Mouse (Mus musculus) liver, embryonic 14.5 days (tissue): ENCODE measurements around the gene Ublcp1. TPM values are rescaled to one million over a fixed set of nuclear protein-coding genes. Genes with fewer than 3 reads are reported as not detected.
A peak's percentile ranks its signal among the peaks of the same experiment; 100 is the strongest.

ENCODE experiments used
- ATAC-seq: fragments of 200-750 bp; cut with Nextera tagmentation; 2 replicates; pipeline ENCODE4 v1.8.0; 2017; ENCODE audit warnings: moderate number of reproducible peaks, mild to moderate bottlenecking, moderate library complexity; ENCODE audit not compliant: insufficient read depth
- DNase-seq, 3 experiments: peaks; one replicate each; pipeline ENCODE4 v3.0.0-alpha.2; 2012 to 2013; ENCODE audit warnings: low read depth in 3 of 3, low spot score in 3 of 3
- H3K27ac ChIP-seq: fragments of 300-500 bp; sonication (generic); 2 replicates; pipeline ENCODE4 v1.5.1; 2014; ENCODE audit warnings: moderate library complexity, mild to moderate bottlenecking, control low read depth, inconsistent platforms
- H3K27me3 ChIP-seq: fragments of 300-500 bp; sonication (generic); 2 replicates; pipeline ENCODE4 v1.6.1; 2014; ENCODE audit warnings: mild to moderate bottlenecking, low read length, moderate library complexity; ENCODE audit not compliant: control insufficient read depth, insufficient read depth
- H3K36me3 ChIP-seq: fragments of 300-500 bp; sonication (generic); replicated peaks from 2 replicates; pipeline ENCODE4 v1.6.1; 2014; ENCODE audit warnings: low read depth; ENCODE audit not compliant: control insufficient read depth, insufficient read depth
- H3K4me1 ChIP-seq, 2 experiments: fragments of 200-500 bp in 1 of 2; fragments of 300-500 bp in 1 of 2; sonication (generic) in 1 of 2; replicated peaks; 2 replicates each; pipeline ENCODE4 v1.6.1; 2012 to 2014; ENCODE audit warnings: antibody characterized with exemption in 1 of 2, inconsistent platforms in 1 of 2, low read length in 1 of 2; ENCODE audit not compliant: control insufficient read depth in 2 of 2, insufficient read depth in 2 of 2
- H3K4me2 ChIP-seq: fragments of 300-500 bp; sonication (generic); 2 replicates; pipeline ENCODE4 v1.6.1; 2014; ENCODE audit warnings: low read depth, mild to moderate bottlenecking, control low read depth, moderate library complexity
- H3K4me3 ChIP-seq, 2 experiments: fragments of 200-500 bp in 1 of 2; fragments of 300-500 bp in 1 of 2; sonication (generic) in 1 of 2; 2 replicates each; pipeline ENCODE4 v1.5.1; 2012 to 2014; ENCODE audit warnings: low read depth in 2 of 2, low read length in 2 of 2, mild to moderate bottlenecking in 2 of 2, control low read depth in 1 of 2, inconsistent platforms in 1 of 2, moderate library complexity in 1 of 2; ENCODE audit not compliant: insufficient read depth in 1 of 2
- H3K9ac ChIP-seq: fragments of 300-500 bp; sonication (generic); replicated peaks from 2 replicates; pipeline ENCODE4 v1.6.1; 2014; ENCODE audit warnings: mild to moderate bottlenecking, control low read depth, moderate library complexity
- H3K9me3 ChIP-seq: fragments of 300-500 bp; sonication (generic); 2 replicates; pipeline ENCODE4 v1.6.1; 2016; ENCODE audit warnings: low read length, mixed read lengths; ENCODE audit not compliant: control insufficient read depth
- CTCF ChIP-seq: IDR thresholded peaks from 2 replicates; pipeline ENCODE4 v1.5.1; 2016; ENCODE audit warnings: antibody characterized with exemption, low read depth, control low read depth
- EP300 ChIP-seq: IDR thresholded peaks from 2 replicates; pipeline ENCODE4 v1.6.1; 2016; ENCODE audit warnings: antibody characterized with exemption, low read depth
- WGBS: fragments of 180-500 bp; shearing (Covaris S2); extraction: QIAGEN DNeasy Blood & Tissue Kit; methylation state at CpG from one replicate; pipeline ENCODE4 v1.1.7; 2014; ENCODE audit not compliant: insufficient replicate concordance; 5-methylcytosine and 5-hydroxymethylcytosine counted together
- polyA plus RNA-seq, 2 experiments: library from polyadenylated mRNA; depleted of rRNA in 1 of 2; stranded (reverse) in 1 of 2; unstranded in 1 of 2; fragments of >200 nt; fragmentation: Nextera tagmentation in 1 of 2; extraction: Ambion mirVana in 1 of 2; gene quantifications; 2 replicates each; pipeline versions ENCODE4 v1.2.1 to v1.2.3; 2012 to 2014

Gene Ublcp1
- polyA plus RNA-seq, 2 experiments, result 30.4 to 46.6 TPM

- WGBS, result 70% methylated on average over 2 of the region's 2 CpGs
- no peak for ATAC-seq
- H3K9me3 ChIP-seq, result no peaks in the 10 kb centered on the region
- TF ChIP-seq EP300 (no peak), CTCF (no peak)
- no peak for DNase-seq
- H3K27ac ChIP-seq, result no peak overlapping the region
- H3K4me1 ChIP-seq, result peaks cover 7 to 18% of the 10 kb centered on the region in 2 experiments; a peak in 3 of 4 replicates
- H3K9ac ChIP-seq, result no peak overlapping the region
- H3K27me3 ChIP-seq, result no peaks in the 10 kb centered on the region
- H3K4me2 ChIP-seq, result no peak overlapping the region
- no peaks in the 10 kb centered on the region for H3K36me3 ChIP-seq
- no peak overlapping the region for H3K4me3 ChIP-seq
These were observed 31.2 kb upstream of the Ublcp1 start for GRCm38 (mm10) chr11:44501477-44501876.

GRCm38 (mm10) chr11:44500966-44501365, 30.7 kb upstream of the Ublcp1 start:
- no peak overlapping the region for H3K4me3 ChIP-seq
- H3K4me1 ChIP-seq, result peaks cover 7 to 19% of the 10 kb centered on the region in 2 experiments; a peak in 3 of 4 replicates
- DNase-seq, result no peak
- H3K27me3 ChIP-seq, result no peaks in the 10 kb centered on the region
- TF ChIP-seq EP300 (no peak), CTCF (no peak)
- H3K9ac ChIP-seq, result no peak overlapping the region
- no peaks in the 10 kb centered on the region for H3K9me3 ChIP-seq
- ATAC-seq, result no peak
- H3K27ac ChIP-seq, result no peak overlapping the region
- H3K4me2 ChIP-seq, result no peak overlapping the region
- H3K36me3 ChIP-seq, result no peaks in the 10 kb centered on the region
- WGBS, result 65% methylated on average over 7 of the region's 7 CpGs

GRCm38 (mm10) chr11:44498412-44499272, 28.3 kb upstream of the Ublcp1 start:
- Histone ChIP-seq H3K9ac (no peak overlapping the region), H3K27me3 (no peaks in the 10 kb centered on the region), H3K4me2 (no peak overlapping the region), H3K4me1 (peaks cover 16 to 34% of the 10 kb centered on the region in 2 experiments), H3K4me3 (no peak overlapping the region), H3K9me3 (no peaks in the 10 kb centered on the region), H3K36me3 (no peaks in the 10 kb centered on the region), H3K27ac (no peak overlapping the region; the same call in 1 of the 2 replicates)
- 53% methylated on average over 13 of the region's 13 CpGs for WGBS
- no peak for DNase-seq
- TF ChIP-seq CTCF (no peak), EP300 (no peak)
- no peak for ATAC-seq

- Histone ChIP-seq H3K4me2 (no peak overlapping the region), H3K9me3 (no peaks in the 10 kb centered on the region), H3K9ac (no peak overlapping the region), H3K27me3 (no peaks in the 10 kb centered on the region), H3K4me1 (peaks cover 16 to 34% of the 10 kb centered on the region in 2 experiments), H3K27ac (peak overlapping the region; percentile 16; the same call in 1 of the 2 replicates), H3K4me3 (no peak overlapping the region), H3K36me3 (no peaks in the 10 kb centered on the region)
- TF ChIP-seq EP300, result no peak
- no peak for TF ChIP-seq CTCF
- 62% methylated on average over 3 of the region's 3 CpGs for WGBS
- DNase-seq (no peak), ATAC-seq (no peak)
These were observed 25.9 kb upstream of the Ublcp1 start for GRCm38 (mm10) chr11:44496217-44496616.

GRCm38 (mm10) chr11:44494643-44495323, 24.5 kb upstream of the Ublcp1 start:
- Histone ChIP-seq H3K9me3 (no peaks in the 10 kb centered on the region), H3K36me3 (no peaks in the 10 kb centered on the region), H3K4me3 (no peak overlapping the region), H3K4me1 (peaks cover 16 to 34% of the 10 kb centered on the region in 2 experiments), H3K27me3 (no peaks in the 10 kb centered on the region), H3K9ac (no peak overlapping the region), H3K4me2 (no peak overlapping the region), H3K27ac (peak overlapping the region; percentile 40)
- TF ChIP-seq CTCF (no peak), EP300 (no peak)
- ATAC-seq (peak; percentile 84), DNase-seq (no peak)
- 47% methylated on average over 5 of the region's 5 CpGs for WGBS
